Mouse (Mus musculus): ENCODE measurements around the gene Tnip3.

DNA sequence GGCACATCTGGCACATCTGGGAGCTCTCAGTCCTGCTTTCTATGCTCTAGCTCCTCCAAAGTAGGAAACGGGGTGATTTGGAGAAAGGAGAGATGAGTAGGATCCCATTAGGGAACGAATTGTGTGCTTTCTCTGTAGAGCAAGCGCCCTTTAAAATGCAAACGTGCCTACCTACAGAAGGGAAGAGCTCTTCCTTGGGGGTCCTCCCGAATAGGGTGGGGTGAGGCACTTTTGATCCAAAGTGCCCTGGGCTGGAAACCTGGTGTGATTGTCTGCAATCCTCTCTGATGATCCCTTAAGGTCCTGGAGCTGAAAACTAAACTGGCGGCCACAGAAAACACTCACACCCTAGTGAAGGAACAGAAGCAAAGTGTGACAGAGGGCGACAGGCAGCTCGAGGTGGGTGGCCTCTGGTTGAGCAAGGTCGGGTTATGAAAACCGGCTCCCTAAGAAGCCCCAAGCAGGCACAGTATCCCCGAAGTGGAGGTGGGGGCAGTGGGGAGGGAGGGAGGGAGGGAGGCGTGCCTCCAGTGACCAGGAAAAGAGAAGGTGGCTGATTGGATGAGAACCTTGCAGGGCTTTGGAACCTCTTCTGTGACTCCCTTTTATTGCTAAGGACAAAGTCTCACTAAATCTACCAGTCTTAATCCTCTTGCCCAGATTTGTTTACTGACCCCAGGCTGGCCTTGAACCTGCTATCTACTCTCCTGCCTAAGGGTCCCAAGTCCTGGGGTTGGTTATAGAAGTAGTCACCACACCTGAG, 72.1 kb downstream of the Tnip3 start:
- no peak for TF ChIP-seq CTCF (IDR thresholded peaks at IDR 0.05; ENCODE audit: insufficient read depth, low read depth, low read length)
- TF ChIP-seq POLR2A (IDR thresholded peaks at IDR 0.05; ENCODE audit: insufficient read depth, low read depth, low read length) = no peak

All from olfactory bulb, adult 2 months (tissue).